In the genomic region with DNA sequence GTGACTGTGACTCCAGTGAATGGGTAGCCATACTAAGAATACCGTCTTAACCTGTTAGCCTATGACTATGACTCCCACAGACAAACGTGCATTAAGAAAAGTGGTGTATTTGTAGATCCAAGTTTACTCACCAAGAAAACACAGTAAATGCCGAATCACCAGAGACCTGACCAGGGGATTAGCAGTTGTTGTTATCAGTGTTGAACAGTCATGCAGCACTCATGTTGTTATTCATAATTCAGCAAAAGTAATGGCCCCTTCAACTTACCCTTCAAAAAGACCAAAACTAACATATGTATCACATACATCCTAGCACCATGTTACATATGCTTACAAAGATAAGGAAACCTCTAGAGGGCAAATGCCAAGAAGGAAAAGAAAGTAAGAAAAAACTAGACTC, we compare ENCODE assay signal across 19 mouse cellular contexts. TPM values are rescaled to one million over a fixed set of nuclear protein-coding genes. Genes with fewer than 3 reads are reported as not detected.
DNase-seq lines count a peak whose midpoint lies in the region; ATAC-seq and TF ChIP-seq lines count a peak whose summit lies in the region.
"Had no signal": no experiment of that assay in that cellular context is flagged by ENCODE, and none has a peak within 500 bp of the region (broad histone marks: within the 10 kb centered on the region; RNA-seq: fewer than 3 reads in every experiment).

No protein-coding gene starts in this region.

- H3K9me3 ChIP-seq in liver, embryonic 14.5 days (ENCODE audit: control insufficient read depth, low read length) = no peaks in the 10 kb centered on the region
- H3K9me3 ChIP-seq in heart, embryonic 11.5 days (replicated peaks; ENCODE audit: control insufficient read depth, low read length) = no peaks in the 10 kb centered on the region
- H3K9me3 ChIP-seq: forebrain, embryonic 15.5 days; midbrain, embryonic 15.5 days had no signal

- peak overlapping the region; percentile 93 for H3K27ac ChIP-seq in liver, embryonic 14.5 days
- H3K27ac ChIP-seq in heart, embryonic 11.5 days (ENCODE audit: low read depth, low read length) = no peak overlapping the region
- H3K27ac ChIP-seq: forebrain, embryonic 15.5 days; heart, embryonic 13.5 days; midbrain, embryonic 15.5 days had no signal

- H3K36me3 ChIP-seq in liver, embryonic 14.5 days (replicated peaks; ENCODE audit: control insufficient read depth, insufficient read depth, low read depth) = peaks cover 3% of the 10 kb centered on the region; the same call in 1 of the 2 replicates
- no peaks in the 10 kb centered on the region for H3K36me3 ChIP-seq in heart, embryonic 11.5 days (ENCODE audit: control insufficient read depth, insufficient read depth, low read length)
- H3K36me3 ChIP-seq: forebrain, embryonic 15.5 days; midbrain, embryonic 15.5 days had no signal

- H3K4me2 ChIP-seq in liver, embryonic 14.5 days (ENCODE audit: low read depth) = peak overlapping the region; percentile 60
- H3K4me2 ChIP-seq in heart, embryonic 11.5 days = no peak overlapping the region
- H3K4me2 ChIP-seq: forebrain, embryonic 15.5 days; heart, embryonic 13.5 days; lung, embryonic 14.5 days; midbrain, embryonic 15.5 days had no signal

- WGBS in liver, embryonic 14.5 days (ENCODE audit: insufficient replicate concordance) = 16% methylated on average over 3 of the region's 3 CpGs
- WGBS in heart, embryonic 11.5 days (ENCODE audit: insufficient replicate concordance) = 73% methylated on average over 3 of the region's 3 CpGs

- H3K27me3 ChIP-seq in liver, embryonic 14.5 days (ENCODE audit: control insufficient read depth, insufficient read depth, low read length) = no peaks in the 10 kb centered on the region
- H3K27me3 ChIP-seq in heart, embryonic 11.5 days (ENCODE audit: control insufficient read depth, insufficient read depth, low read length) = no peaks in the 10 kb centered on the region
- H3K27me3 ChIP-seq: forebrain, embryonic 15.5 days; heart, embryonic 13.5 days; midbrain, embryonic 15.5 days had no signal

- peak; percentile 91 for TF ChIP-seq EP300 in liver, embryonic 14.5 days (IDR thresholded peaks at IDR 0.05; ENCODE audit: low read depth)

- peak overlapping the region; percentile 54 for H3K9ac ChIP-seq in liver, embryonic 14.5 days (replicated peaks)
- H3K9ac ChIP-seq in heart, embryonic 11.5 days (ENCODE audit: low read depth, low read length) = no peak overlapping the region
- H3K9ac ChIP-seq: forebrain, embryonic 15.5 days; heart, embryonic 13.5 days; lung, embryonic 14.5 days; midbrain, embryonic 15.5 days had no signal

- peak; percentile 89 for ATAC-seq in erythroblast, adult 5-6 weeks (replicated peaks; ENCODE audit: low FRiP score, poor library complexity, severe bottlenecking)
- ATAC-seq in liver, embryonic 14.5 days (ENCODE audit: insufficient read depth) = peak; percentile 90
- no peak for ATAC-seq in heart, embryonic 11.5 days (replicated peaks; ENCODE audit: insufficient number of reproducible peaks, low FRiP score, low TSS enrichment)
- ATAC-seq: forebrain, embryonic 15.5 days; midbrain, embryonic 15.5 days had no signal

- H3K4me1 ChIP-seq in liver, embryonic 14.5 days (replicated peaks; ENCODE audit: control insufficient read depth in 2 of 2, insufficient read depth in 2 of 2, low read length in 1 of 2) = peaks cover 30 to 32% of the 10 kb centered on the region in 2 experiments
- no peaks in the 10 kb centered on the region for H3K4me1 ChIP-seq in heart, embryonic 11.5 days (ENCODE audit: control insufficient read depth, insufficient read depth, low read length)
- H3K4me1 ChIP-seq: forebrain, embryonic 15.5 days; midbrain, embryonic 15.5 days had no signal

- TF ChIP-seq CTCF in liver, embryonic 14.5 days (IDR thresholded peaks at IDR 0.05; ENCODE audit: low read depth) = no peak

- intact Hi-C loops in left cerebral cortex, postnatal 4 days (cut with DNase I) = no loop called here

- H3K4me3 ChIP-seq in liver, embryonic 14.5 days (ENCODE audit: insufficient read depth in 1 of 2, low read depth in 2 of 2, low read length in 2 of 2) = peak overlapping the region in 1 of 2 experiments; percentile 4; a peak in 1 of 4 replicates
- no peak overlapping the region for H3K4me3 ChIP-seq in heart, embryonic 11.5 days (ENCODE audit: low read depth, low read length)
- H3K4me3 ChIP-seq: forebrain, embryonic 15.5 days; heart, embryonic 13.5 days; midbrain, embryonic 15.5 days had no signal

- DNase-seq in 416B (ENCODE audit: low read depth) (peak; percentile 29), MEL-GATA-1-ER (ENCODE audit: extremely low read depth, low read depth) (peak; percentile 26)
- DNase-seq in liver, embryonic 14.5 days (ENCODE audit: low read depth in 3 of 3, low spot score in 3 of 3) = peak; percentile 64 to 76 (median 74)
- DNase-seq in ovary, postnatal 10 days (ENCODE audit: low spot score) = no peak
- no peak for DNase-seq in left cerebral cortex, postnatal 4 days
- DNase-seq: adrenal gland, adult 2 months; cerebellum, adult 2 months; embryo, embryonic 11 days; gastrocnemius, postnatal 36 days; kidney, adult 9 months; layer of hippocampus, postnatal 36 days; lung, embryonic 14.5 days; retina, postnatal 1 day; right cerebral cortex, postnatal 4 days had no signal

RNA-seq across cellular contexts. Expression of a gene that starts 10.4 kb away (rescaled TPM):
- 567 and 568 TPM in 2 replicates for total RNA-seq in erythroblast, adult 5-6 weeks (2015; ENCODE audit: low replicate concordance)
- total RNA-seq in erythroblast, adult 5-6 weeks (2017; ENCODE audit: low replicate concordance) = 331 and 428 TPM in 2 replicates
- 22.6 and 39.5 TPM in 2 replicates for polyA plus RNA-seq in liver, embryonic 14.5 days (2012; rRNA removed)
- polyA plus RNA-seq in liver, embryonic 14.5 days (2014; fragmentation: Nextera tagmentation; extraction: Ambion mirVana) = 83.6 and 91.3 TPM in 2 replicates
- 35.5 and 36.4 TPM in 2 replicates for polyA plus RNA-seq in heart, embryonic 11.5 days (2014; fragmentation: Nextera tagmentation; extraction: Ambion mirVana)
- total RNA-seq in left cerebral cortex, postnatal 4 days (2021) = 10 to 100 TPM; 78.4 to 90.2 TPM

Comparison
In these comparisons a context has a peak if more than half of its experiments do, and no peak if none do; other contexts are left out.
1. DNase-seq: peak in 416B (single experiment), MEL-GATA-1-ER (single experiment) and liver, embryonic 14.5 days (3 of 3); none in ovary, postnatal 10 days (single experiment) and left cerebral cortex, postnatal 4 days (single experiment).